Mouse (Mus musculus): ENCODE data around the gene Gmpr.

- TF ChIP-seq CTCF (IDR thresholded peaks at IDR 0.05; ENCODE audit: low read depth), result no peak
- TF ChIP-seq EP300 (IDR thresholded peaks at IDR 0.05; ENCODE audit: low read depth), result no peak
Observed at GRCm38 (mm10) chr13:45582294-45582693, 75.0 kb downstream of the Gmpr start.

Data from heart, postnatal 0 days (tissue).